Mouse (Mus musculus) brain, embryonic 14.5 days (tissue): ENCODE measurements around the gene Cntnap1. TPM values are rescaled to one million over a fixed set of nuclear protein-coding genes. Genes with fewer than 3 reads are reported as not detected.
A peak's percentile ranks its signal among the peaks of the same experiment; 100 is the strongest.

Source experiments
- DNase-seq: peaks from one replicate; pipeline ENCODE4 v3.0.0-alpha.2; 2011; ENCODE audit warnings: low read depth
- CTCF ChIP-seq: fragments of 200-500 bp; IDR thresholded peaks from 2 replicates; pipeline ENCODE4 v1.5.1; 2012; ENCODE audit warnings: inconsistent platforms, mild to moderate bottlenecking, moderate library complexity, borderline replicate concordance; ENCODE audit not compliant: insufficient read depth, insufficient read length; ENCODE audit errors: extremely low read depth
- POLR2A ChIP-seq: fragments of 200-500 bp; IDR thresholded peaks from 2 replicates; pipeline ENCODE4 v1.6.1; 2012; ENCODE audit warnings: mild to moderate bottlenecking, inconsistent platforms, borderline replicate concordance; ENCODE audit not compliant: poor library complexity, insufficient read depth, insufficient read length, severe bottlenecking; ENCODE audit errors: extremely low read depth
- polyA plus RNA-seq: library from polyadenylated mRNA; depleted of rRNA; stranded (reverse); fragments of >200 nt; gene quantifications from 2 replicates; pipeline ENCODE4 v1.2.3, GENCODE M21; 2012; rRNA removed

Gene Cntnap1
- polyA plus RNA-seq, 1 experiment = 6.9 TPM

DNA sequence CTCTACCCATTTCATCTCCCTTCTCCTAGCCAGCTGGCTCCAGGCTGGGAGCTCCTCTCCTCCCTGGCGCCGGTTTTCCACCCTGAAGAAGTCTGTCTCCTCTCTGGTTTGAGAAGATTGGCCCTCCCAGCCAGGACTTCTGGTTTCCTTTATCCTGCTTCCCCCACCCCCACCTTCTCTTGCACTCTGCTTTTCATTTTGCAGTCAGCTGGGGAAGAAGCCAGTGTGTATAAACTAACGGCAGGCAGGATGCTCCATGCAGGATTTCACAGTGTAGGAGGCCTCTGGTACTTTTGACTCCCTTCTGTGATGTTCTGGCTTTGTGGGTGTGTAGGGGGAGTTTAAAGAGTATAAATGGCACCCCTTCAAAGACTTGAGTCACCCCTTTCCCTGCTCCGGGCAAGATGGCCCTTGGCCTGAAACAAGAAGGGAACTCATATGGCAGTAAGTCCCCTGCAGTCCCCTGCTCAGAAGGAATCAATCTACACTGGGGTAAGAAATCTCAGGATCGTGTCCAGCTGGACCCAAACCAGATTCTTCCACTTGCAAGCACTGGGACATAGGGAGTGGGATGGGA, 67.8 kb downstream of the Cntnap1 start:
- DNase-seq = peak; percentile 46
- no peak for TF ChIP-seq CTCF
- no peak for TF ChIP-seq POLR2A

Other genes with a start within 250 kb of the Cntnap1 start
- gene Stat3, start 231.0 kb upstream of the Cntnap1 start, polyA plus RNA-seq = 29.1 and 36.9 TPM in 2 replicates
- 10.5 and 24.4 TPM in 2 replicates for gene Cavin1, start 199.6 kb upstream of the Cntnap1 start, polyA plus RNA-seq
- 144 and 197 TPM in 2 replicates for gene Atp6v0a1, start 161.1 kb upstream of the Cntnap1 start, polyA plus RNA-seq
- 11.9 and 12.5 TPM in 2 replicates for gene Naglu, start 100.5 kb upstream of the Cntnap1 start, polyA plus RNA-seq
- gene Hsd17b1, start 92.1 kb upstream of the Cntnap1 start, polyA plus RNA-seq = 0.50 and 0.78 TPM in 2 replicates
- 49.1 and 77.5 TPM in 2 replicates for gene Coasy, start 88.0 kb upstream of the Cntnap1 start, polyA plus RNA-seq
- 57.7 and 78.3 TPM in 2 replicates for gene Mlx, start 83.2 kb upstream of the Cntnap1 start, polyA plus RNA-seq
- 19.4 and 24.2 TPM in 2 replicates for gene Psmc3ip, start 75.1 kb upstream of the Cntnap1 start, polyA plus RNA-seq
- 79.0 and 82.7 TPM in 2 replicates for gene Retreg3, start 50.6 kb upstream of the Cntnap1 start, polyA plus RNA-seq
- gene Tubg1, start 50.6 kb upstream of the Cntnap1 start, polyA plus RNA-seq = 15.5 and 35.5 TPM in 2 replicates
- 25.3 and 30.7 TPM in 2 replicates for gene Tubg2, start 14.6 kb upstream of the Cntnap1 start, polyA plus RNA-seq
- gene Plekhh3, start 828 bp downstream of the Cntnap1 start, polyA plus RNA-seq = 9.5 and 12.0 TPM in 2 replicates
- gene Ccr10, start 4.9 kb downstream of the Cntnap1 start, polyA plus RNA-seq = 0.19 and 0.20 TPM in 2 replicates
- 27.2 and 29.3 TPM in 2 replicates for gene Ezh1, start 55.9 kb downstream of the Cntnap1 start, polyA plus RNA-seq
- gene Ramp2, start 75.5 kb downstream of the Cntnap1 start, polyA plus RNA-seq = 67.7 and 79.6 TPM in 2 replicates
- gene Vps25, start 83.2 kb downstream of the Cntnap1 start, polyA plus RNA-seq = 55.2 and 69.3 TPM in 2 replicates
- 4.0 and 5.3 TPM in 2 replicates for gene Wnk4, start 90.0 kb downstream of the Cntnap1 start, polyA plus RNA-seq
- 0.53 and 0.79 TPM in 2 replicates for gene Cntd1, start 108.5 kb downstream of the Cntnap1 start, polyA plus RNA-seq
- gene Coa3, start 108.6 kb downstream of the Cntnap1 start, polyA plus RNA-seq = 158 and 159 TPM in 2 replicates
- gene Becn1, start 131.8 kb downstream of the Cntnap1 start, polyA plus RNA-seq = 102 and 107 TPM in 2 replicates
- 126 and 149 TPM in 2 replicates for gene Psme3, start 145.7 kb downstream of the Cntnap1 start, polyA plus RNA-seq
- 10.1 and 11.5 TPM in 2 replicates for gene Aoc2, start 154.5 kb downstream of the Cntnap1 start, polyA plus RNA-seq
- gene Aoc3, start 160.1 kb downstream of the Cntnap1 start, polyA plus RNA-seq = 0.30 and 0.49 TPM in 2 replicates
- not detected in 2 replicates for gene G6pc, start 197.0 kb downstream of the Cntnap1 start, polyA plus RNA-seq
- gene Aarsd1, start 247.1 kb downstream of the Cntnap1 start, polyA plus RNA-seq = 51.3 and 53.6 TPM in 2 replicates